Mouse (Mus musculus): ENCODE results near the gene Nsd1. TPM values are rescaled to one million over a fixed set of nuclear protein-coding genes. Genes with fewer than 3 reads are reported as not detected.

The Nsd1 gene
- polyA plus RNA-seq, 1 experiment from 2014 or later = 37.4 TPM

DNA sequence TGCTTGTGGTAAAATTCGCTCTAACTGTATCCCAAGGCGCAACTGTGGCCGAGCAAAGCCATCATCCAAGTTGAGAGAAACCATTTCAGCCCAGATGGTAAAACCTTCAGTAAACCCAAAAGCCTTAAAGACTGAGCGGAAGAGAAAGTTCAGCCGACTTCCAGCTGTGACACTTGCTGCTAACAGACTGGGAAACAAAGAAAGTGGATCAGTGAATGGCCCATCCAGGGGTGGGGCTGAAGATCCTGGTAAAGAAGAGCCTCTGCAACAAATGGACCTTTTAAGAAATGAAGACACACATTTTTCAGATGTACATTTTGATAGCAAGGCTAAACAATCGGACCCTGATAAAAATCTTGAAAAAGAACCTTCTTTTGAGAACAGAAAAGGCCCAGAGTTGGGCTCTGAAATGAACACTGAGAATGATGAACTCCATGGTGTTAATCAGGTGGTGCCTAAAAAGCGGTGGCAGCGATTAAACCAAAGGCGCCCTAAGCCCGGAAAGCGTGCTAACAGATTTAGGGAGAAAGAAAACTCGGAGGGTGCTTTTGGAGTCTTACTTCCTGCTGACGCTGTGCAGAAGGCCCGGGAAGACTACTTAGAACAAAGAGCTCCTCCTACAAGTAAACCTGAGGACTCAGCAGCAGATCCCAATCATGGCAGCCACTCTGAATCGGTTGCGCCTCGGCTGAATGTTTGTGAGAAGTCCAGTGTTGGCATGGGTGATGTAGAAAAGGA lies 37.9 kb downstream of the Nsd1 start:
- H3K9me3 ChIP-seq (ENCODE audit: control insufficient read depth) = no peaks in the 10 kb centered on the region
- no peak for ATAC-seq
- H3K4me3 ChIP-seq (ENCODE audit: low read depth, low read length) = no peak overlapping the region
- H3K4me2 ChIP-seq (replicated peaks; ENCODE audit: low read depth) = no peak overlapping the region
- H3K4me1 ChIP-seq (replicated peaks; ENCODE audit: control insufficient read depth, insufficient read depth, low read length) = 0 out of 2 replicates have a peak, but pooled peaks cover 3% of the 10 kb centered on the region
- TF ChIP-seq CTCF (IDR thresholded peaks at IDR 0.05; ENCODE audit: low read depth) = no peak
- no peak overlapping the region for H3K9ac ChIP-seq (ENCODE audit: low read depth, low read length)
- WGBS = 83% methylated on average over 17 of the region's 17 CpGs
- peaks cover 53% of the 10 kb centered on the region for H3K36me3 ChIP-seq (ENCODE audit: control insufficient read depth, insufficient read depth)
- peak overlapping the region; percentile 46; the same call in 1 of the 2 replicates for H3K27ac ChIP-seq (ENCODE audit: low read depth, low read length)
- H3K27me3 ChIP-seq (replicated peaks; ENCODE audit: control insufficient read depth, insufficient read depth, low read length) = no peaks in the 10 kb centered on the region

DNA sequence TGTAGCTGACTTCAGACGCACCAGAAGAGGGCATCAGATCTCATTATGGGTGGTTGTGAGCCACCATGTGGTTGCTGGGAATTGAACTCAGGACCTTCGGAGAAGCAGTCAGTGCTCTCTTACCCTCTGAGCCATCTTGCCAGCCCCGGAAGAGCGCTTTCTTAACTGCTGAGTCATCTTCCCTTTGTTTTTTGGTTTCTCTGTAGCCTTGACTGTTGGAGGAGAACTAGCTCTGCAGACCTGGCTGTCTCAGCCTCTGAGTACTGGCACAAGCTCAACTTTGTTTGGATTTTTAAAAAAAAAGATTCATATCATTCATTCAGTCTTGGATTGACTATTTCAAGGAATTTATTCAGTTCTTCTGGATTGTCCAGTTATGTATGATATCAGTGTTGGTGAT lies 39.7 kb downstream of the Nsd1 start:
- Histone ChIP-seq H3K4me3 (ENCODE audit: low read depth, low read length) (no peak overlapping the region), H3K27ac (ENCODE audit: low read depth, low read length) (no peak overlapping the region), H3K9ac (ENCODE audit: low read depth, low read length) (no peak overlapping the region), H3K4me1 (replicated peaks; ENCODE audit: control insufficient read depth, insufficient read depth, low read length) (0 out of 2 replicates have a peak, but pooled peaks cover 3% of the 10 kb centered on the region), H3K4me2 (replicated peaks; ENCODE audit: low read depth) (no peak overlapping the region), H3K27me3 (replicated peaks; ENCODE audit: control insufficient read depth, insufficient read depth, low read length) (no peaks in the 10 kb centered on the region), H3K9me3 (ENCODE audit: control insufficient read depth) (no peaks in the 10 kb centered on the region), H3K36me3 (ENCODE audit: control insufficient read depth, insufficient read depth) (peaks cover 44% of the 10 kb centered on the region)
- no peak for TF ChIP-seq CTCF (IDR thresholded peaks at IDR 0.05; ENCODE audit: low read depth)
- ATAC-seq = no peak
- WGBS = 89% methylated on average over 4 of the region's 4 CpGs

DNA sequence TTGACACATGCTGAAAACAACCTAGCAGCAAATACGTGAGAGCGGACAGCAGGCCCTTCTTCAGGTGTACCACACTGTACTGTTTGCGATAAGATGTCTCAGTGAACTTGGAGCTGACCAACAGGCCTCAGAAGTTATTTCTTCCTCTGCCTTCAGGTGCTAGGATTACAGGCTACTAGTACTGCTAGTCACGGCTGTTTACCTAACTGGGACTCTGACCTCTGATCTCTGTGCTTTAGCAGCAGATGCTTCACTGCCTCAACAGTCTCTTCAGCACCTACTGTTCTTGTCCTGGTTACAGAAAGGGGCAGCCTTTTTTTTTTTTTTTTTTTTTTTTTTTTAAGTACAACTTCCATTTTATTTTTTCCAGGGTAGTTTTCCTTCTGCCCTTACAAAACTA lies 43.2 kb downstream of the Nsd1 start:
- 0 out of 2 replicates have a peak overlapping the region, but pooled peaks have one; percentile 12 for H3K27ac ChIP-seq (ENCODE audit: low read depth, low read length)
- WGBS = 67% methylated on average over 4 of the region's 4 CpGs
- H3K4me3 ChIP-seq (ENCODE audit: low read depth, low read length) = no peak overlapping the region
- H3K27me3 ChIP-seq (replicated peaks; ENCODE audit: control insufficient read depth, insufficient read depth, low read length) = no peaks in the 10 kb centered on the region
- H3K9me3 ChIP-seq (ENCODE audit: control insufficient read depth) = no peaks in the 10 kb centered on the region
- TF ChIP-seq CTCF (IDR thresholded peaks at IDR 0.05; ENCODE audit: low read depth) = no peak
- peaks cover 9% of the 10 kb centered on the region for H3K36me3 ChIP-seq (ENCODE audit: control insufficient read depth, insufficient read depth)
- H3K9ac ChIP-seq (ENCODE audit: low read depth, low read length) = no peak overlapping the region
- ATAC-seq = no peak
- H3K4me2 ChIP-seq (replicated peaks; ENCODE audit: low read depth) = no peak overlapping the region
- H3K4me1 ChIP-seq (replicated peaks; ENCODE audit: control insufficient read depth, insufficient read depth, low read length) = 0 out of 2 replicates have a peak, but pooled peaks cover 3% of the 10 kb centered on the region

DNA sequence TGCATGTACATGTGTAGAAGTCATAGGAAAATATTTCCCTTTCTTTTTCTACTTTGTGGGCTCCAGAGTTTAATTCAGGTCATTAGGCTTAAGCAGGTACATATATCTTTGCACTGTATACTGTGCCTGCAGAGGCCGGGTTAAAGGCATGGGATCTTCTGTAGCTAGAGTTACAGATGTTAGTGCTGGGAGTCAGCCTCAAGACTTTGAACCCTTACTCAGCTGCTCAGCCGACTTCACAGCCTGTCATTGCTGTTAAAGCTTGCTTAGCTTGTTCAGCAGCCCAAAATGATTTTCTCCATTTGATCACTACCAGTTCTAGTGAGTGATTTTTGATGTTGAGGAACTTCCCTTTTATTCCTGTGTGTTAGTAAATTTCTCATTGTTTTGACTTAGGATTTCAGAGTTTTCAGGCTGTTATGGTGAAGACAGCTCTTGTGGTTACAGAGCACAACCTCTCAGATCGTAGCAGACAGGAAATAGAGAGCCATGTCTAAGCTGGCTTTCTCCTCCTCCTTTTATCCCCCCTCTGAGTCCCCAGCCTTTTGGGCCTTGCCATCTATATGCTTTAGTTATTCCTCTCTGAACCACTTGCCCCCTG lies 45.6 kb downstream of the Nsd1 start:
- H3K4me3 ChIP-seq (ENCODE audit: low read depth, low read length) = no peak overlapping the region
- peak overlapping the region; percentile 29; the same call in 1 of the 2 replicates for H3K27ac ChIP-seq (ENCODE audit: low read depth, low read length)
- TF ChIP-seq CTCF (IDR thresholded peaks at IDR 0.05; ENCODE audit: low read depth) = no peak
- 40% methylated on average over 3 of the region's 3 CpGs for WGBS
- no peaks in the 10 kb centered on the region for H3K9me3 ChIP-seq (ENCODE audit: control insufficient read depth)
- no peak overlapping the region for H3K9ac ChIP-seq (ENCODE audit: low read depth, low read length)
- 0 out of 2 replicates have a peak, but pooled peaks cover 3% of the 10 kb centered on the region for H3K4me1 ChIP-seq (replicated peaks; ENCODE audit: control insufficient read depth, insufficient read depth, low read length)
- peaks cover 10% of the 10 kb centered on the region for H3K36me3 ChIP-seq (ENCODE audit: control insufficient read depth, insufficient read depth)
- ATAC-seq = peak; percentile 65; the same call in 1 of the 2 replicates
- H3K4me2 ChIP-seq (replicated peaks; ENCODE audit: low read depth) = no peak overlapping the region
- no peaks in the 10 kb centered on the region for H3K27me3 ChIP-seq (replicated peaks; ENCODE audit: control insufficient read depth, insufficient read depth, low read length)

DNA sequence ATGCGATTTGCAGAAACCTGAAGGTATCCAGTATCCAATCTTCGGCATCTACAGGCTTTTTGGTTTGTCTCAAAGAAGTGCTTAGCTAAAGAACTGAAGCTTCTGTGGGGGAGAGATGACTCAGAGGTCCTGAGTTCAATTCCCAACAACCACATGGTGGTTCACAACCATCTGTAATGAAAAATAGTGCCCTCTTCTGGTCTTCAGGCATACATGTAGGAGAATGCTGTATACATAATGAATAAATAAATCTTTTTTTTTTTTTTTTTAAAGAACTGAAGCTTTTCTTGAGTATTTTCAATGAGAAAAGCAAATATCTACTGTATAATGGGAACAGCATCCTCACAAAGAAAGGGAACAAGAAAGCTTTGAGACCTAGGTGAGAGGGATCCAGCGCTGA lies 49.1 kb downstream of the Nsd1 start:
- peak; percentile 33; the same call in 1 of the 2 replicates for TF ChIP-seq CTCF (IDR thresholded peaks at IDR 0.05; ENCODE audit: low read depth)
- ATAC-seq = no peak
- Histone ChIP-seq H3K4me1 (replicated peaks; ENCODE audit: control insufficient read depth, insufficient read depth, low read length) (no peaks in the 10 kb centered on the region), H3K4me3 (ENCODE audit: low read depth, low read length) (no peak overlapping the region), H3K9ac (ENCODE audit: low read depth, low read length) (no peak overlapping the region), H3K27me3 (replicated peaks; ENCODE audit: control insufficient read depth, insufficient read depth, low read length) (no peaks in the 10 kb centered on the region), H3K36me3 (ENCODE audit: control insufficient read depth, insufficient read depth) (peaks cover 33% of the 10 kb centered on the region), H3K27ac (ENCODE audit: low read depth, low read length) (no peak overlapping the region), H3K9me3 (ENCODE audit: control insufficient read depth) (no peaks in the 10 kb centered on the region), H3K4me2 (replicated peaks; ENCODE audit: low read depth) (no peak overlapping the region)
- 97% methylated on average over 3 of the region's 3 CpGs for WGBS

DNA sequence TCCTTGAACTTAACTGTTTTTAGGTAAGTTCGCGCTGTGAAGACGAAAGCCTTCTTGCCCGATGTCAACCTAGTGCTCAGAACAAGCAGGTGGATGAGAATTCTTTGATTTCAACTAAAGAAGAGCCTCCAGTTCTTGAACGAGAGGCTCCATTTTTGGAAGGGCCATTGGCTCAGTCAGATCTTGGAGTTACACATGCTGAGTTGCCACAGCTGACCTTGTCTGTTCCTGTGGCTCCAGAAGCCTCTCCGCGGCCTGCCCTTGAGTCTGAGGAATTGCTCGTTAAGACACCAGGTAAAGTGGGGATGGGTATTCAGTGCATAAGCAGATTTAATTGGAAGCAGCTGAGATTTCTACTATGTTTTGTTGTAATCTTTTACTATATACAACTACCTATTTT lies 51.9 kb downstream of the Nsd1 start:
- Histone ChIP-seq H3K9me3 (ENCODE audit: control insufficient read depth) (no peaks in the 10 kb centered on the region), H3K4me1 (replicated peaks; ENCODE audit: control insufficient read depth, insufficient read depth, low read length) (no peaks in the 10 kb centered on the region), H3K4me3 (ENCODE audit: low read depth, low read length) (no peak overlapping the region), H3K36me3 (ENCODE audit: control insufficient read depth, insufficient read depth) (peaks cover 43% of the 10 kb centered on the region), H3K9ac (ENCODE audit: low read depth, low read length) (no peak overlapping the region), H3K27ac (ENCODE audit: low read depth, low read length) (no peak overlapping the region), H3K27me3 (replicated peaks; ENCODE audit: control insufficient read depth, insufficient read depth, low read length) (no peaks in the 10 kb centered on the region), H3K4me2 (replicated peaks; ENCODE audit: low read depth) (no peak overlapping the region)
- no peak for TF ChIP-seq CTCF (IDR thresholded peaks at IDR 0.05; ENCODE audit: low read depth)
- no peak for ATAC-seq
- 97% methylated on average over 8 of the region's 8 CpGs for WGBS

Data from intestine, postnatal 0 days (tissue).